Mouse (Mus musculus): Measurements from ENCODE around the gene Phgdh. TPM values are rescaled to one million over a fixed set of nuclear protein-coding genes. Genes with fewer than 3 reads are reported as not detected.

Gene Phgdh
- polyA plus RNA-seq, 1 experiment from 2014 or later: 190 TPM

DNA sequence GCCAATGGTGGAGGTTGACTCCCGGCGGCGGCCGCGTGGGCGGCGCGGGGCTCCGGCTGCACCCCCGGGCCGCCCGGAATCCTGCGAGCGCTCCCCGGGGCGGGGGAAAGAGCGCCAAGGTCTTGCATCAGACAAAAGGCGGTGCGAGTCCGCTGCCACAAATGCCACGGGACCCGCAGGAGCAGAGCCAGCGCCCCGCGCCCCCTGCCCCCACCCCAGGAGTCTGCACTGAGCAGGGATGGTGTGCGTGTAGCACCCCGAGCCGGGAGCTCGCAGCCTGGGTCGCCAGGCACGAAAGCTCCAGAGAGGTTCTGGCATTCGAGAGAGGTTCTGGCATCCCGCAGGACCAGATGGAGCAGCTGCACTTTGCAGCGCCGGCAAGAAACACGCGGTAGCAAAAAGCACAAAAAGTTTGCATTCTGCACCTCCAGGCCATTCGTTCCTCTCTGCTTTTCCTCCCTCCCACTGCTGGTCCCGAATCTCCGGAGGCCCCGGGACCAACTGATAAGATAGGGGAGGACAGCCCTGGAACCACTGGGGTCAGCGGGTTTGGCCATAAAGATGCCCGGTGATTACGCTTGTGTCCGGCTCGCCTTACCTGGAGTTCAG, 589 bp downstream of the Phgdh start:
- H3K36me3 ChIP-seq (ENCODE audit: control insufficient read depth, insufficient read depth, low read length): peaks cover 10% of the 10 kb centered on the region; the same call in 1 of the 2 replicates
- under 1% methylated on average over 37 of the region's 46 CpGs for WGBS
- peak overlapping the region; percentile 82 for H3K27ac ChIP-seq (replicated peaks; ENCODE audit: low read depth, low read length)
- DNase-seq (ENCODE audit: low spot score) (peak; percentile 62), ATAC-seq (ENCODE audit: low read depth) (peak; percentile 42)
- no peaks in the 10 kb centered on the region for H3K9me3 ChIP-seq (ENCODE audit: control insufficient read depth, low read length)
- H3K27me3 ChIP-seq (replicated peaks; ENCODE audit: control insufficient read depth, insufficient read depth, low read length): no peaks in the 10 kb centered on the region
- peak overlapping the region; percentile 71 for H3K9ac ChIP-seq (ENCODE audit: low read depth, low read length)
- peak overlapping the region; percentile 78 for H3K4me2 ChIP-seq (ENCODE audit: low read depth, low read length)
- H3K4me1 ChIP-seq (ENCODE audit: control insufficient read depth, insufficient read depth, low read length): peaks cover 30% of the 10 kb centered on the region
- peak overlapping the region; percentile 52 for H3K4me3 ChIP-seq (ENCODE audit: low read depth, low read length)

- ATAC-seq (ENCODE audit: low read depth): peak; percentile 67; the same call in 1 of the 2 replicates
Observed at GRCm38 (mm10) chr3:98338584-98339041, 1.2 kb downstream of the Phgdh start.

DNA sequence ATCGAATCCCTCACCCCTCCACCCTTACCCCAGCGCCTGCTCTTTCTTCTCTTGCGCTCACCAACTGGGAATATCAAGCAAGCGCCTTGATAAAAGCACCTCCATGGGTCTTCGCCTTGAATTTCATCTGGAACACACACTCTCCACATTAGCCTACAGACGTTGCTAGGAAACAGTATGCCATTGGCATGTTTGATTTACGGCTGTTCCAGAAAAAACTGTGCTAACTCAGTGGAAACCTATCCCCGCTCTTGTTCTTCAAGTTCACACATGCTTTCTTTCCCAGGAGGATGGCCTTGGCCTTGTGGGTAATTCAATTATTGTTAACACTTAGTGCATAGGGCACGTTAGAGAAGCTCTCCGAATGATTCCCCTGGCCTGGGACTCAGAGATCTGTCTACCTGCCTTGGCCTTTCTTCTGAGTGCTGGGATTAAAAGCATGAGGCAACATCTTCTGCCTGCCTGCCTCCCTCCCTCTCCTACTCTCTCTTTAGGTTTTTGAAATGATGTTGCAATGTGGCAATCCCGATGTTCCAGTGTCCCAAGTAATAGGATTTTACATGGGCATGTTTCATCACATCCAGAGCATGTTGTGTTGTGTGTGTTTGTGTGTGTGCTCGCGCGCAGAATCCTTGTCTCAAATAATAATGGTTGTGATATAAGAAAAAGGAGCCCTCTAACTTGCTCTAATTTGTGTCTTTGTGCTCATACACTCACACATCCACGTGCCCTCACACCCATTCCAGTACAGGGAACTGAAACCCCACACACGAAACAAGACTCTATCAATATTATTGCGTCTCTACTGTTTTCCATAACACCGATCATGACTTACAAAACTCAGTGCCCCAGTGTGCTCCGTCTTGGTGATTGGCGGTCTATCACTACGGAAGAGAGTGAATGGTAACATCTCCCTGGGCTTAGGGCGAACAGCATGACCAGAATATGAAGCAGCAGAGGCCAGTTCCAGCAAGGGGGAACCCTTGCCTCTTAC, 2.8 kb downstream of the Phgdh start:
- no peak overlapping the region for H3K9ac ChIP-seq (ENCODE audit: low read depth, low read length)
- no peak overlapping the region; the same call in 1 of the 2 replicates for H3K27ac ChIP-seq (replicated peaks; ENCODE audit: low read depth, low read length)
- peaks cover 29% of the 10 kb centered on the region for H3K36me3 ChIP-seq (ENCODE audit: control insufficient read depth, insufficient read depth, low read length)
- ATAC-seq (ENCODE audit: low read depth) (no peak), DNase-seq (ENCODE audit: low spot score) (peak; percentile 80)
- 0 out of 2 replicates have a peak overlapping the region, but pooled peaks have one; percentile 52 for H3K4me3 ChIP-seq (ENCODE audit: low read depth, low read length)
- H3K9me3 ChIP-seq (ENCODE audit: control insufficient read depth, low read length): no peaks in the 10 kb centered on the region
- no peaks in the 10 kb centered on the region for H3K27me3 ChIP-seq (replicated peaks; ENCODE audit: control insufficient read depth, insufficient read depth, low read length)
- H3K4me1 ChIP-seq (ENCODE audit: control insufficient read depth, insufficient read depth, low read length): peaks cover 30% of the 10 kb centered on the region
- 71% methylated on average over 22 of the region's 22 CpGs for WGBS
- peak overlapping the region; percentile 78 for H3K4me2 ChIP-seq (ENCODE audit: low read depth, low read length)

More at GRCm38 (mm10) chr3:98338584-98339041, 1.2 kb downstream of the Phgdh start:
- peak; percentile 90 for DNase-seq (ENCODE audit: low spot score)
- peak overlapping the region; percentile 78 for H3K4me2 ChIP-seq (ENCODE audit: low read depth, low read length)
- H3K27me3 ChIP-seq (replicated peaks; ENCODE audit: control insufficient read depth, insufficient read depth, low read length): no peaks in the 10 kb centered on the region
- H3K36me3 ChIP-seq (ENCODE audit: control insufficient read depth, insufficient read depth, low read length): peaks cover 14% of the 10 kb centered on the region; the same call in 1 of the 2 replicates
- peak overlapping the region; percentile 82 for H3K27ac ChIP-seq (replicated peaks; ENCODE audit: low read depth, low read length)
- H3K4me3 ChIP-seq (ENCODE audit: low read depth, low read length): peak overlapping the region; percentile 52
- peaks cover 30% of the 10 kb centered on the region for H3K4me1 ChIP-seq (ENCODE audit: control insufficient read depth, insufficient read depth, low read length)
- peak overlapping the region; percentile 71 for H3K9ac ChIP-seq (ENCODE audit: low read depth, low read length)
- 3% methylated on average over 15 of the region's 15 CpGs for WGBS
- no peaks in the 10 kb centered on the region for H3K9me3 ChIP-seq (ENCODE audit: control insufficient read depth, low read length)

- DNase-seq (ENCODE audit: low spot score): no peak
- no peak overlapping the region for H3K27ac ChIP-seq (replicated peaks; ENCODE audit: low read depth, low read length)
- H3K4me1 ChIP-seq (ENCODE audit: control insufficient read depth, insufficient read depth, low read length): peaks cover 30% of the 10 kb centered on the region
- no peak overlapping the region for H3K4me3 ChIP-seq (ENCODE audit: low read depth, low read length)
- H3K27me3 ChIP-seq (replicated peaks; ENCODE audit: control insufficient read depth, insufficient read depth, low read length): no peaks in the 10 kb centered on the region
- H3K9me3 ChIP-seq (ENCODE audit: control insufficient read depth, low read length): no peaks in the 10 kb centered on the region
- peaks cover 37% of the 10 kb centered on the region for H3K36me3 ChIP-seq (ENCODE audit: control insufficient read depth, insufficient read depth, low read length)
- 66% methylated on average over 7 of the region's 7 CpGs for WGBS
- no peak overlapping the region for H3K9ac ChIP-seq (ENCODE audit: low read depth, low read length)
- peak overlapping the region; percentile 19; the same call in 1 of the 2 replicates for H3K4me2 ChIP-seq (ENCODE audit: low read depth, low read length)
- ATAC-seq (ENCODE audit: low read depth): no peak
Observed at GRCm38 (mm10) chr3:98335886-98336285, 3.9 kb downstream of the Phgdh start.

GRCm38 (mm10) chr3:98335331-98335730, 4.5 kb downstream of the Phgdh start:
- no peak overlapping the region for H3K4me3 ChIP-seq (ENCODE audit: low read depth, low read length)
- peaks cover 41% of the 10 kb centered on the region for H3K36me3 ChIP-seq (ENCODE audit: control insufficient read depth, insufficient read depth, low read length)
- DNase-seq (ENCODE audit: low spot score): no peak
- H3K4me1 ChIP-seq (ENCODE audit: control insufficient read depth, insufficient read depth, low read length): peaks cover 30% of the 10 kb centered on the region
- no peaks in the 10 kb centered on the region for H3K27me3 ChIP-seq (replicated peaks; ENCODE audit: control insufficient read depth, insufficient read depth, low read length)
- no peak overlapping the region for H3K9ac ChIP-seq (ENCODE audit: low read depth, low read length)
- H3K27ac ChIP-seq (replicated peaks; ENCODE audit: low read depth, low read length): no peak overlapping the region
- no peak overlapping the region for H3K4me2 ChIP-seq (ENCODE audit: low read depth, low read length)
- no peaks in the 10 kb centered on the region for H3K9me3 ChIP-seq (ENCODE audit: control insufficient read depth, low read length)
- ATAC-seq (ENCODE audit: low read depth): no peak

- ATAC-seq (ENCODE audit: low read depth) (no peak), DNase-seq (ENCODE audit: low spot score) (no peak)
- no peaks in the 10 kb centered on the region for H3K27me3 ChIP-seq (replicated peaks; ENCODE audit: control insufficient read depth, insufficient read depth, low read length)
- H3K4me2 ChIP-seq (ENCODE audit: low read depth, low read length): no peak overlapping the region
- H3K36me3 ChIP-seq (ENCODE audit: control insufficient read depth, insufficient read depth, low read length): peaks cover 53% of the 10 kb centered on the region
- peaks cover 30% of the 10 kb centered on the region for H3K4me1 ChIP-seq (ENCODE audit: control insufficient read depth, insufficient read depth, low read length)
- no peaks in the 10 kb centered on the region for H3K9me3 ChIP-seq (ENCODE audit: control insufficient read depth, low read length)
- WGBS: 80% methylated on average over 2 of the region's 2 CpGs
- no peak overlapping the region for H3K4me3 ChIP-seq (ENCODE audit: low read depth, low read length)
- H3K27ac ChIP-seq (replicated peaks; ENCODE audit: low read depth, low read length): no peak overlapping the region
- no peak overlapping the region for H3K9ac ChIP-seq (ENCODE audit: low read depth, low read length)
Observed at GRCm38 (mm10) chr3:98334010-98334409, 5.8 kb downstream of the Phgdh start.

DNA sequence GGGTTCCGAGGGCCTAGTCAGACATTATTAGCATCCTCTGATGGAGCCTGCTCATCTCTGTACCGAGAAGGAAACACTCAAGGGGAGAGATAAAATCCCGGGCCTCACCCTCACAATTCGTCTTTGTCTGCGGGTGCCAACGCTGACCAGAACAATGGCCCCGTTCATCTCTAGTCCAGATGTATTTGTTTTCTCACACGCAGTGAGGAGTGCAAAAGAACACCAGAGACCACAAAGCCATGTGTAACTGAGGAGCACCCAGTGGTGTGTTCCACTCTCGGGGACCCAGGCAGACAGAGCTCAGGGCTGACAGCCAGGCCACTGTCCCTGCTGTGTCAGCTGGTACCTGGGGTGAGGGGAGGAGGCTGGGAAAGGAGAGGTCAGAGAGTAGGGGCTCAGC, 15.6 kb downstream of the Phgdh start:
- Histone ChIP-seq H3K9me3 (ENCODE audit: control insufficient read depth, low read length) (no peaks in the 10 kb centered on the region), H3K9ac (ENCODE audit: low read depth, low read length) (no peak overlapping the region), H3K27ac (replicated peaks; ENCODE audit: low read depth, low read length) (no peak overlapping the region), H3K27me3 (replicated peaks; ENCODE audit: control insufficient read depth, insufficient read depth, low read length) (no peaks in the 10 kb centered on the region), H3K4me1 (ENCODE audit: control insufficient read depth, insufficient read depth, low read length) (no peaks in the 10 kb centered on the region), H3K36me3 (ENCODE audit: control insufficient read depth, insufficient read depth, low read length) (peaks cover 89% of the 10 kb centered on the region), H3K4me2 (ENCODE audit: low read depth, low read length) (no peak overlapping the region), H3K4me3 (ENCODE audit: low read depth, low read length) (no peak overlapping the region)
- ATAC-seq (ENCODE audit: low read depth) (no peak), DNase-seq (ENCODE audit: low spot score) (no peak)
- WGBS: 44% methylated on average over 9 of the region's 9 CpGs

DNA sequence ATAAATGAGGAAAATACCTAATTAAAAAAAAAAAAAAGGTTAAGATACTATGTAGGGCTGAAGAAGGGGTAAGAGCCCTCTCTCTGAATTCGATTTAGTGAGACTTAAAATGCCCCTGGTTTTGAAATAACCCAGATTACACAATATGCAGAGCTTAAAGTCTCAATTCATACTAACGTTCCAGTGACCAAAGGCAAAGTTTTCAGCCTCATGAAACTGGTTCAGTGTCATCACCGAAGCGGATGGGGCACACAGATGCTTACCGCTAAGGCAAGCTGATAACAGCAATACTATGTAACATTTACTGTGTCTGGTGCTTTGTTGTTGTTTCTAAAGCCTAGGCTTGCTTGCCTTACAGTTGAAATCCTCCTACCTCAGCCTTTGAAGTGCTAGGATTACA, 17.6 kb downstream of the Phgdh start:
- Histone ChIP-seq H3K27me3 (replicated peaks; ENCODE audit: control insufficient read depth, insufficient read depth, low read length) (no peaks in the 10 kb centered on the region), H3K9ac (ENCODE audit: low read depth, low read length) (no peak overlapping the region), H3K9me3 (ENCODE audit: control insufficient read depth, low read length) (no peaks in the 10 kb centered on the region), H3K4me3 (ENCODE audit: low read depth, low read length) (no peak overlapping the region), H3K36me3 (ENCODE audit: control insufficient read depth, insufficient read depth, low read length) (peaks cover 80% of the 10 kb centered on the region), H3K4me1 (ENCODE audit: control insufficient read depth, insufficient read depth, low read length) (peaks cover 8% of the 10 kb centered on the region), H3K27ac (replicated peaks; ENCODE audit: low read depth, low read length) (no peak overlapping the region), H3K4me2 (ENCODE audit: low read depth, low read length) (no peak overlapping the region)
- WGBS: 91% methylated on average over 5 of the region's 5 CpGs
- ATAC-seq (ENCODE audit: low read depth): no peak
- no peak for DNase-seq (ENCODE audit: low spot score)

Data from embryonic facial prominence, embryonic 14.5 days (tissue).